Mouse (Mus musculus): Measurements from ENCODE around the gene Mfap2.
A peak's percentile ranks its signal among the peaks of the same experiment; 100 is the strongest.

Gene Mfap2

GRCm38 (mm10) chr4:140988706-140989290 is 21.4 kb upstream of the Mfap2 start:
- DNase-seq: peak; percentile 50

GRCm38 (mm10) chr4:140989447-140989846 is 20.8 kb upstream of the Mfap2 start:
- peak; percentile 62 for DNase-seq

- DNase-seq: peak; percentile 66
Observed at GRCm38 (mm10) chr4:140992215-140992614, 18.0 kb upstream of the Mfap2 start.

GRCm38 (mm10) chr4:140993846-140994245 is 16.4 kb upstream of the Mfap2 start:
- no peak for DNase-seq

GRCm38 (mm10) chr4:140995811-140996210 is 14.4 kb upstream of the Mfap2 start:
- DNase-seq: no peak

GRCm38 (mm10) chr4:140996812-140997211 is 13.4 kb upstream of the Mfap2 start:
- no peak for DNase-seq

- peak; percentile 65 for DNase-seq
Observed at GRCm38 (mm10) chr4:141005983-141006382, 4.2 kb upstream of the Mfap2 start.

GRCm38 (mm10) chr4:141008028-141008427 is 2.2 kb upstream of the Mfap2 start:
- peak; percentile 65 for DNase-seq

GRCm38 (mm10) chr4:141010526-141010925 is 308 bp downstream of the Mfap2 start:
- no peak for DNase-seq

- no peak for DNase-seq
Observed at GRCm38 (mm10) chr4:141010941-141011429, 767 bp downstream of the Mfap2 start.

- peak; percentile 86 for DNase-seq
Observed at GRCm38 (mm10) chr4:141011556-141012328, 1.5 kb downstream of the Mfap2 start.

- DNase-seq: peak; percentile 52
Observed at GRCm38 (mm10) chr4:141012558-141012957, 2.3 kb downstream of the Mfap2 start.

GRCm38 (mm10) chr4:141014114-141014513 is 3.9 kb downstream of the Mfap2 start:
- DNase-seq: no peak

GRCm38 (mm10) chr4:141014856-141015255 is 4.6 kb downstream of the Mfap2 start:
- no peak for DNase-seq

- DNase-seq: peak; percentile 45
Observed at GRCm38 (mm10) chr4:141015356-141015755, 5.1 kb downstream of the Mfap2 start.

GRCm38 (mm10) chr4:141016311-141016710 is 6.1 kb downstream of the Mfap2 start:
- DNase-seq: peak; percentile 39

GRCm38 (mm10) chr4:141017657-141018436 is 7.6 kb downstream of the Mfap2 start:
- DNase-seq: peak; percentile 57

GRCm38 (mm10) chr4:141020220-141020619 is 10.0 kb downstream of the Mfap2 start:
- peak; percentile 32 for DNase-seq

- DNase-seq: peak; percentile 66
Observed at GRCm38 (mm10) chr4:141020811-141021613, 10.8 kb downstream of the Mfap2 start.

GRCm38 (mm10) chr4:141021614-141021929 is 11.4 kb downstream of the Mfap2 start:
- peak; percentile 77 for DNase-seq

- DNase-seq: no peak
Observed at GRCm38 (mm10) chr4:141024052-141024451, 13.8 kb downstream of the Mfap2 start.

GRCm38 (mm10) chr4:141024992-141025391 is 14.8 kb downstream of the Mfap2 start:
- DNase-seq: no peak
